Mouse (Mus musculus) limb, embryonic 15.5 days (tissue): ENCODE measurements around the gene Mettl23. TPM values are rescaled to one million over a fixed set of nuclear protein-coding genes. Genes with fewer than 3 reads are reported as not detected.

Experiments used
- ATAC-seq: fragments of 200-750 bp; cut with Nextera tagmentation; 2 replicates; pipeline ENCODE4 v1.8.0; 2017; ENCODE audit warnings: low read depth, moderate TSS enrichment; ENCODE audit not compliant: insufficient number of reproducible peaks, low FRiP score, low TSS enrichment
- H3K27ac ChIP-seq: fragments of 300-500 bp; sonication (generic); 2 replicates; pipeline ENCODE4 v1.5.1; 2015; ENCODE audit warnings: moderate library complexity, mild to moderate bottlenecking, inconsistent platforms
- H3K27me3 ChIP-seq: fragments of 300-500 bp; sonication (generic); 2 replicates; pipeline ENCODE4 v1.6.1; 2015; ENCODE audit warnings: inconsistent platforms
- H3K36me3 ChIP-seq: fragments of 300-500 bp; sonication (generic); 2 replicates; pipeline ENCODE4 v1.6.1; 2015; ENCODE audit warnings: inconsistent platforms
- H3K4me1 ChIP-seq: fragments of 300-500 bp; sonication (generic); 2 replicates; pipeline ENCODE4 v1.6.1; 2015; ENCODE audit warnings: inconsistent platforms
- H3K4me2 ChIP-seq: fragments of 300-500 bp; sonication (generic); 2 replicates; pipeline ENCODE4 v1.6.1; 2015; ENCODE audit warnings: mild to moderate bottlenecking, inconsistent platforms
- H3K4me3 ChIP-seq: fragments of 300-500 bp; sonication (generic); 2 replicates; pipeline ENCODE4 v1.5.1; 2015; ENCODE audit warnings: mild to moderate bottlenecking, inconsistent platforms
- H3K9ac ChIP-seq: fragments of 300-500 bp; sonication (generic); 2 replicates; pipeline ENCODE4 v1.6.1; 2015; ENCODE audit warnings: inconsistent platforms
- H3K9me3 ChIP-seq: fragments of 300-500 bp; sonication (generic); 2 replicates; pipeline ENCODE4 v1.6.1; 2016; ENCODE audit warnings: inconsistent platforms
- WGBS: fragments of 180-500 bp; shearing (Covaris S2); methylation state at CpG from one replicate; pipeline ENCODE4 v1.1.7; 2015; 5-methylcytosine and 5-hydroxymethylcytosine counted together
- polyA plus RNA-seq: library from polyadenylated mRNA; unstranded; fragments of >200 nt; fragmentation: Nextera tagmentation; extraction: Ambion mirVana; gene quantifications from 2 replicates; pipeline ENCODE4 v1.2.1, GENCODE M21; 2015

Mettl23 gene
- polyA plus RNA-seq, 1 experiment from 2014 or later: 76.0 TPM

DNA sequence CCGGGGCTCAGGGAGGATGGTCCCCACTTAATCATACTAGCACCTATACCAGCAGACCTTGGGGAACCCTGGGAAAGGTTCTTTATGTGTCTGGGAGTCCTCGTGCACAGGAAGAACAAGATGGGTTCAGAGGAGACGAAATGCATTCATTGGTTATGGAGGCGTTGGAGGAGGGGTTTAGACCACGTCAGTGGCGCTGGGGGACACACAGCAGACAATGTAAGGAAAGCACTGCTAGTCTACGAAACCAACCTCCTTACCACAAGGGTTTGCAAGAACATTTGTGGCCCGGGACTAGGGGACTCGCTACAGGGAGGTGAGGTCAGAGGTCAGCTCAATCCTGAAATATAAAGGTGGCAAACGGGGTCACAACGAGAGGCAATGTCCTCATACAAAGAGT lies 32.5 kb upstream of the Mettl23 start:
- Histone ChIP-seq H3K27ac (no peak overlapping the region), H3K9ac (no peak overlapping the region), H3K4me1 (peaks cover 61% of the 10 kb centered on the region), H3K4me2 (no peak overlapping the region), H3K36me3 (no peaks in the 10 kb centered on the region), H3K9me3 (no peaks in the 10 kb centered on the region), H3K4me3 (no peak overlapping the region), H3K27me3 (0 out of 2 replicates have a peak, but pooled peaks cover 7% of the 10 kb centered on the region)
- ATAC-seq: no peak
- 73% methylated on average over 11 of the region's 11 CpGs for WGBS

- WGBS: 15% methylated on average over 26 of the region's 32 CpGs
- peak; percentile 48; the same call in 1 of the 2 replicates for ATAC-seq
- peaks cover 66% of the 10 kb centered on the region for H3K4me1 ChIP-seq
Observed at GRCm38 (mm10) chr11:116810983-116811901, 31.8 kb upstream of the Mettl23 start.

GRCm38 (mm10) chr11:116812793-116813529 lies 30.1 kb upstream of the Mettl23 start:
- H3K4me3 ChIP-seq: no peak overlapping the region
- H3K4me2 ChIP-seq: no peak overlapping the region
- no peaks in the 10 kb centered on the region for H3K9me3 ChIP-seq
- no peaks in the 10 kb centered on the region for H3K36me3 ChIP-seq
- no peak overlapping the region for H3K9ac ChIP-seq
- WGBS: 44% methylated on average over 21 of the region's 21 CpGs
- H3K27me3 ChIP-seq: 0 out of 2 replicates have a peak, but pooled peaks cover 7% of the 10 kb centered on the region
- peak overlapping the region; percentile 90 for H3K27ac ChIP-seq
- no peak for ATAC-seq
- H3K4me1 ChIP-seq: peaks cover 64% of the 10 kb centered on the region

More at GRCm38 (mm10) chr11:116810983-116811901, 31.8 kb upstream of the Mettl23 start:
- Histone ChIP-seq H3K9ac (no peak overlapping the region), H3K4me3 (peak overlapping the region; percentile 31), H3K9me3 (no peaks in the 10 kb centered on the region), H3K27me3 (0 out of 2 replicates have a peak, but pooled peaks cover 7% of the 10 kb centered on the region), H3K4me2 (peak overlapping the region; percentile 56), H3K36me3 (no peaks in the 10 kb centered on the region), H3K27ac (peak overlapping the region; percentile 57; the same call in 1 of the 2 replicates)

GRCm38 (mm10) chr11:116813610-116814009 lies 29.5 kb upstream of the Mettl23 start:
- no peaks in the 10 kb centered on the region for H3K36me3 ChIP-seq
- no peaks in the 10 kb centered on the region for H3K9me3 ChIP-seq
- ATAC-seq: no peak
- peak overlapping the region; percentile 90 for H3K27ac ChIP-seq
- H3K4me3 ChIP-seq: no peak overlapping the region
- H3K4me1 ChIP-seq: peaks cover 61% of the 10 kb centered on the region
- 69% methylated on average over 13 of the region's 13 CpGs for WGBS
- no peak overlapping the region for H3K4me2 ChIP-seq
- H3K9ac ChIP-seq: no peak overlapping the region
- H3K27me3 ChIP-seq: 0 out of 2 replicates have a peak, but pooled peaks cover 7% of the 10 kb centered on the region

DNA sequence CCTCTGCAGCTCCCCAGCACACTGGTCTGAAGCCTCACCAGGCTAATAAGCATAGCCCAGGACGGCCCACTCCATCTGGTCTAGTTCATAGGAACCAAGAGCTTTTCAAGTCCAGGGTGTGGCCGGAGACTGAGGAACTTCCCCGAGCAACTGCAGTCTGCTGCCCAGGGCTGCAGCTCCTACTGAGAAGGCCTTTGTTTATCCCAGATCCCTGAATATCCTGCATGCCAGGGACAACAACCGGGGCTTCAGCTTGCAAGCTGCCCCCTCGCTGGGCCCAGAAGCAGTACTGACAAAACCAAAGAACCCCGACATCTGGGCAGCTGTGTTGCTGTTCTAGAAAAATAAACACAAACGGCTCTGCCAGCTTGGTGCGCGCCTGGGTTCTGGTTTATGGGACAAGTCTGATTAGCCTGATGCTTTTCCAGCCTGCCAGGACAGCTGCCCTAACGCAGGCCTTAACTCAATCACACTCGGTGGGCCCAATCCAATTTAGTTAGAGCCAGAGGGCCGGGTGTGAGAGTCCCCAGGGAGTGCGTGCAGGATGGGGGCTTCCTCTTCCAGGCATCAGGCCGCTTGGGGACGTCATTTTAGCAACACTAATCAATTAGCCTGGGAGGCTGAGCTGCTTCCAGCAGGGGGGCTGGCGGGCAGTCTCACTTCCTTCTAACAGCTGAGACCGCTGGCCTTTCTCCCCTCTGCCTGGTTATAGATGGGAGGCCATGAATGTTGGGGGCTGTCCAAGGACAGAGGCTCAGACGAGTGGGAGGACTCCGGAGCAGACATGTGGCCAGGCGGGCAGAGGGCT lies 28.8 kb upstream of the Mettl23 start:
- peak overlapping the region; percentile 6; the same call in 1 of the 2 replicates for H3K4me2 ChIP-seq
- H3K9me3 ChIP-seq: no peaks in the 10 kb centered on the region
- ATAC-seq: peak; percentile 53
- no peak overlapping the region for H3K9ac ChIP-seq
- H3K27me3 ChIP-seq: 0 out of 2 replicates have a peak, but pooled peaks cover 7% of the 10 kb centered on the region
- no peak overlapping the region for H3K4me3 ChIP-seq
- H3K27ac ChIP-seq: peak overlapping the region; percentile 90
- WGBS: 20% methylated on average over 20 of the region's 20 CpGs
- peaks cover 66% of the 10 kb centered on the region for H3K4me1 ChIP-seq
- H3K36me3 ChIP-seq: no peaks in the 10 kb centered on the region

GRCm38 (mm10) chr11:116814884-116815415 lies 28.1 kb upstream of the Mettl23 start:
- H3K27me3 ChIP-seq: 0 out of 2 replicates have a peak, but pooled peaks cover 7% of the 10 kb centered on the region
- no peaks in the 10 kb centered on the region for H3K36me3 ChIP-seq
- H3K4me3 ChIP-seq: no peak overlapping the region
- no peak overlapping the region for H3K9ac ChIP-seq
- peak overlapping the region; percentile 6; the same call in 1 of the 2 replicates for H3K4me2 ChIP-seq
- WGBS: 25% methylated on average over 7 of the region's 7 CpGs
- no peaks in the 10 kb centered on the region for H3K9me3 ChIP-seq
- ATAC-seq: no peak
- H3K27ac ChIP-seq: peak overlapping the region; percentile 90
- H3K4me1 ChIP-seq: peaks cover 71% of the 10 kb centered on the region

- no peak overlapping the region for H3K4me3 ChIP-seq
- H3K9me3 ChIP-seq: no peaks in the 10 kb centered on the region
- H3K27ac ChIP-seq: no peak overlapping the region
- no peak overlapping the region for H3K4me2 ChIP-seq
- H3K9ac ChIP-seq: no peak overlapping the region
- ATAC-seq: no peak
- no peaks in the 10 kb centered on the region for H3K36me3 ChIP-seq
- H3K4me1 ChIP-seq: peaks cover 67% of the 10 kb centered on the region
- 72% methylated on average over 5 of the region's 5 CpGs for WGBS
- no peaks in the 10 kb centered on the region for H3K27me3 ChIP-seq
Observed at GRCm38 (mm10) chr11:116816769-116817168, 26.3 kb upstream of the Mettl23 start.

DNA sequence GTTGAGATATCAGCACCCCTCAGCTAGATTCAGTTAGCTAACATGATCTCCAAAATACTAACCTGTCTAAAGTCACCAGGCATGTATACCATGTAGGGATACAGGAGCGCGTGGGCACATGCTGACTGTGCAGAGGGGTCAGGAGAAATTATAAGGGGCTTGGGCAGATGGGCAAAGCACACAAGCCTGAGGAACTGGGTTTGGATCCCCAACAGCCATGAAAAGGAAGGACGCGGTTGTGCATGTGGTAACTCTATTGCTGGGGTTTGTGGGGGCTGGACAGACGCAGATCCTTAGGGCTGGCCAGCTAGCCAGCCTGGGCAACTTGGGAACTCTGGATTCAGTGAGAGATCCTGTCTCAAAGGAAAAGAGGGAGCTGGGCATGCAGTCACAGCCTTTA lies 25.5 kb upstream of the Mettl23 start:
- no peaks in the 10 kb centered on the region for H3K9me3 ChIP-seq
- H3K36me3 ChIP-seq: no peaks in the 10 kb centered on the region
- no peak for ATAC-seq
- no peak overlapping the region for H3K4me3 ChIP-seq
- H3K27me3 ChIP-seq: no peaks in the 10 kb centered on the region
- no peak overlapping the region for H3K9ac ChIP-seq
- WGBS: 93% methylated on average over 5 of the region's 5 CpGs
- H3K4me2 ChIP-seq: no peak overlapping the region
- H3K27ac ChIP-seq: no peak overlapping the region
- peaks cover 61% of the 10 kb centered on the region for H3K4me1 ChIP-seq

GRCm38 (mm10) chr11:116818722-116819121 lies 24.4 kb upstream of the Mettl23 start:
- no peak overlapping the region for H3K9ac ChIP-seq
- WGBS: 28% methylated on average over 8 of the region's 8 CpGs
- H3K27me3 ChIP-seq: no peaks in the 10 kb centered on the region
- H3K27ac ChIP-seq: peak overlapping the region; percentile 51
- no peak overlapping the region for H3K4me2 ChIP-seq
- H3K9me3 ChIP-seq: no peaks in the 10 kb centered on the region
- no peaks in the 10 kb centered on the region for H3K36me3 ChIP-seq
- ATAC-seq: no peak
- peaks cover 49% of the 10 kb centered on the region for H3K4me1 ChIP-seq
- no peak overlapping the region for H3K4me3 ChIP-seq

DNA sequence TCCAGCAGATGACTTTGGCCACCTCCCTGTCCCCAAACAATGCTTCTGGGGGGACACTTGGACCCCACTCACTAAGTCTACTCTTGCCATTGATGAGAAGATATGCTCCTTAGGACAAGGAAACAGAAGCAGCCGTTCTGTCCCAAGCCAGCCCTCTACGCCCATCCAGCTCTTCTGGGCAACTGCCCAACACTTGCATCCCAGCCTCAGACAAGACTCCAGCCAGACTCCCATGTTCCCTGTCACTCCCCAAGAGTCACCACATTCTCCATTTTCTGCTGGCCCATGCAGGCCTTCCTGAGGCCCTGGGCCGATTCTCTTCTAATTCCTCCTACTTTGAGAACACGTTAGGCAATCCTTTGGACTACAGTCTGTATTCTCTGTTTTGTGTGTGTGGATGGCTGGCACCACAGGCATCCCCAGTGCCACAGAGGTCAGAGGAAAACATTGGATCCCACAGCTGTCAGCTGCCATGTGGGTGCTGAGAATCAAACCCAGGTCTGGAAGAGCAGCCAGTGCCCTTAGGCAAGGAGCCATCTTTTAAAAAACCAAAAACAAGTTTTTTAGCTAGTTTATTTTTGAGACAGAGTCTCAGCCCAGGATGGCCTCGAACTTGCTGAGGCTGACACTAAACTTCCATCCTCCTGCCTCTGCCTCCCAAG lies 23.0 kb upstream of the Mettl23 start:
- no peaks in the 10 kb centered on the region for H3K27me3 ChIP-seq
- no peaks in the 10 kb centered on the region for H3K9me3 ChIP-seq
- H3K27ac ChIP-seq: 0 out of 2 replicates have a peak overlapping the region, but pooled peaks have one; percentile 7
- 76% methylated on average over 5 of the region's 5 CpGs for WGBS
- no peak for ATAC-seq
- H3K9ac ChIP-seq: no peak overlapping the region
- no peak overlapping the region for H3K4me3 ChIP-seq
- H3K4me2 ChIP-seq: no peak overlapping the region
- H3K4me1 ChIP-seq: peaks cover 36% of the 10 kb centered on the region
- no peaks in the 10 kb centered on the region for H3K36me3 ChIP-seq
